Mouse (Mus musculus) ZHBTc4 (cell line): ENCODE measurements at regions not wholly inside any gene's neighbourhood (a gene's known extent, or its start where the extent isn't known, plus 50 kb on each side); places are given as distances from the start of the nearest gene placed in this dataset.
A peak's percentile ranks its signal among the peaks of the same experiment; 100 is the strongest.

Source experiments
- DNase-seq: peaks from one replicate; pipeline ENCODE4 v3.0.0-alpha.2; 2011; ENCODE audit warnings: low read depth, low spot score

GRCm38 (mm10) chr13:102504157-102504947, 189.0 kb upstream of the Cd180 start:
- DNase-seq, result peak; percentile 36

- DNase-seq, result no peak
These were observed 186.1 kb upstream of the Cd180 start for GRCm38 (mm10) chr13:102507226-102507625.

GRCm38 (mm10) chr13:102507916-102508315, 185.4 kb upstream of the Cd180 start:
- no peak for DNase-seq

GRCm38 (mm10) chr13:102510733-102511279, 182.6 kb upstream of the Cd180 start:
- DNase-seq, result no peak

GRCm38 (mm10) chr13:102518169-102518882, 175.0 kb upstream of the Cd180 start:
- no peak for DNase-seq

GRCm38 (mm10) chr13:102521427-102521826, 171.9 kb upstream of the Cd180 start:
- DNase-seq, result no peak

GRCm38 (mm10) chr13:102522080-102522479, 171.3 kb upstream of the Cd180 start:
- no peak for DNase-seq

- no peak for DNase-seq
These were observed 166.7 kb upstream of the Cd180 start for GRCm38 (mm10) chr13:102526621-102527140.

GRCm38 (mm10) chr13:102533784-102534183, 159.6 kb upstream of the Cd180 start:
- peak; percentile 6 for DNase-seq

- peak; percentile 18 for DNase-seq
These were observed 155.7 kb upstream of the Cd180 start for GRCm38 (mm10) chr13:102537424-102538242.

GRCm38 (mm10) chr13:102540436-102540835, 152.9 kb upstream of the Cd180 start:
- DNase-seq, result no peak

GRCm38 (mm10) chr13:102544359-102545165, 148.8 kb upstream of the Cd180 start:
- no peak for DNase-seq

- no peak for DNase-seq
These were observed 147.3 kb upstream of the Cd180 start for GRCm38 (mm10) chr13:102545845-102546615.

GRCm38 (mm10) chr13:102548252-102548651, 145.1 kb upstream of the Cd180 start:
- peak; percentile 70 for DNase-seq

- no peak for DNase-seq
These were observed 126.3 kb upstream of the Cd180 start for GRCm38 (mm10) chr13:102566846-102567572.

GRCm38 (mm10) chr13:102569580-102569979, 123.8 kb upstream of the Cd180 start:
- DNase-seq, result no peak

- DNase-seq, result no peak
These were observed 123.1 kb upstream of the Cd180 start for GRCm38 (mm10) chr13:102570286-102570685.

- DNase-seq, result no peak
These were observed 120.0 kb upstream of the Cd180 start for GRCm38 (mm10) chr13:102573286-102573921.
